Mouse (Mus musculus): ENCODE results near the gene Sbds. TPM values are rescaled to one million over a fixed set of nuclear protein-coding genes. Genes with fewer than 3 reads are reported as not detected.

The Sbds gene
- polyA plus RNA-seq, 1 experiment from 2014 or later, result 60.3 TPM

- Histone ChIP-seq H3K9me3 (ENCODE audit: control insufficient read depth, low read length) (peaks cover 5% of the 10 kb centered on the region; the same call in 1 of the 2 replicates), H3K36me3 (ENCODE audit: control insufficient read depth, insufficient read depth) (peaks cover 2% of the 10 kb centered on the region; the same call in 1 of the 2 replicates), H3K4me1 (replicated peaks; ENCODE audit: control insufficient read depth, insufficient read depth, low read length) (peaks cover 7% of the 10 kb centered on the region), H3K9ac (replicated peaks; ENCODE audit: low read depth, low read length) (no peak within 1 kb of the TSS), H3K27me3 (replicated peaks; ENCODE audit: control insufficient read depth, insufficient read depth, low read length) (no peaks in the 10 kb centered on the region), H3K27ac (ENCODE audit: low read length) (no peak within 1 kb of the TSS), H3K4me3 (replicated peaks; ENCODE audit: low read length) (no peak within 1 kb of the TSS), H3K4me2 (ENCODE audit: low read length) (no peak within 1 kb of the TSS)
- ATAC-seq, result no peak
- WGBS, result 86% methylated on average over 7 of the region's 7 CpGs
Measured at GRCm38 (mm10) chr5:130216781-130217180, 38.5 kb downstream of the Sbds start, which contains the start of gene Tmem248. Tmem248 (plus strand) TSS chr5:130217081.

GRCm38 (mm10) chr5:130212956-130213355 lies 42.4 kb downstream of the Sbds start:
- no peak overlapping the region for H3K27ac ChIP-seq (ENCODE audit: low read length)
- H3K9me3 ChIP-seq (ENCODE audit: control insufficient read depth, low read length), result peaks cover 3% of the 10 kb centered on the region; the same call in 1 of the 2 replicates
- H3K4me2 ChIP-seq (ENCODE audit: low read length), result no peak overlapping the region
- peaks cover 20% of the 10 kb centered on the region for H3K36me3 ChIP-seq (ENCODE audit: control insufficient read depth, insufficient read depth)
- ATAC-seq, result no peak
- H3K9ac ChIP-seq (replicated peaks; ENCODE audit: low read depth, low read length), result no peak overlapping the region
- no peaks in the 10 kb centered on the region for H3K4me1 ChIP-seq (replicated peaks; ENCODE audit: control insufficient read depth, insufficient read depth, low read length)
- no peaks in the 10 kb centered on the region for H3K27me3 ChIP-seq (replicated peaks; ENCODE audit: control insufficient read depth, insufficient read depth, low read length)
- WGBS, result 86% methylated on average over 11 of the region's 11 CpGs
- H3K4me3 ChIP-seq (replicated peaks; ENCODE audit: low read length), result no peak overlapping the region

GRCm38 (mm10) chr5:130207299-130207698 lies 48.0 kb downstream of the Sbds start:
- H3K9ac ChIP-seq (replicated peaks; ENCODE audit: low read depth, low read length), result no peak overlapping the region
- no peaks in the 10 kb centered on the region for H3K27me3 ChIP-seq (replicated peaks; ENCODE audit: control insufficient read depth, insufficient read depth, low read length)
- no peaks in the 10 kb centered on the region for H3K4me1 ChIP-seq (replicated peaks; ENCODE audit: control insufficient read depth, insufficient read depth, low read length)
- H3K9me3 ChIP-seq (ENCODE audit: control insufficient read depth, low read length), result no peaks in the 10 kb centered on the region
- H3K27ac ChIP-seq (ENCODE audit: low read length), result no peak overlapping the region
- no peak for ATAC-seq
- 93% methylated on average over 4 of the region's 4 CpGs for WGBS
- H3K4me2 ChIP-seq (ENCODE audit: low read length), result no peak overlapping the region
- H3K4me3 ChIP-seq (replicated peaks; ENCODE audit: low read length), result no peak overlapping the region
- peaks cover 25% of the 10 kb centered on the region for H3K36me3 ChIP-seq (ENCODE audit: control insufficient read depth, insufficient read depth)

GRCm38 (mm10) chr5:130205441-130206023 lies 49.8 kb downstream of the Sbds start:
- Histone ChIP-seq H3K4me3 (replicated peaks; ENCODE audit: low read length) (no peak overlapping the region), H3K9ac (replicated peaks; ENCODE audit: low read depth, low read length) (no peak overlapping the region), H3K4me1 (replicated peaks; ENCODE audit: control insufficient read depth, insufficient read depth, low read length) (no peaks in the 10 kb centered on the region), H3K27ac (ENCODE audit: low read length) (no peak overlapping the region), H3K9me3 (ENCODE audit: control insufficient read depth, low read length) (no peaks in the 10 kb centered on the region), H3K27me3 (replicated peaks; ENCODE audit: control insufficient read depth, insufficient read depth, low read length) (no peaks in the 10 kb centered on the region), H3K36me3 (ENCODE audit: control insufficient read depth, insufficient read depth) (peaks cover 22% of the 10 kb centered on the region), H3K4me2 (ENCODE audit: low read length) (no peak overlapping the region)
- 95% methylated on average over 3 of the region's 3 CpGs for WGBS
- ATAC-seq, result no peak

- Histone ChIP-seq H3K9me3 (ENCODE audit: control insufficient read depth, low read length) (no peaks in the 10 kb centered on the region), H3K4me1 (replicated peaks; ENCODE audit: control insufficient read depth, insufficient read depth, low read length) (no peaks in the 10 kb centered on the region), H3K36me3 (ENCODE audit: control insufficient read depth, insufficient read depth) (peaks cover 17% of the 10 kb centered on the region), H3K4me3 (replicated peaks; ENCODE audit: low read length) (no peak overlapping the region), H3K27ac (ENCODE audit: low read length) (no peak overlapping the region), H3K9ac (replicated peaks; ENCODE audit: low read depth, low read length) (no peak overlapping the region), H3K27me3 (replicated peaks; ENCODE audit: control insufficient read depth, insufficient read depth, low read length) (no peaks in the 10 kb centered on the region), H3K4me2 (ENCODE audit: low read length) (no peak overlapping the region)
- no peak for ATAC-seq
- WGBS, result 84% methylated on average over 6 of the region's 6 CpGs
Measured at GRCm38 (mm10) chr5:130204560-130204959, 50.8 kb downstream of the Sbds start.

- Histone ChIP-seq H3K4me2 (ENCODE audit: low read length) (no peak overlapping the region), H3K9ac (replicated peaks; ENCODE audit: low read depth, low read length) (no peak overlapping the region), H3K27me3 (replicated peaks; ENCODE audit: control insufficient read depth, insufficient read depth, low read length) (no peaks in the 10 kb centered on the region), H3K36me3 (ENCODE audit: control insufficient read depth, insufficient read depth) (peaks cover 16% of the 10 kb centered on the region), H3K9me3 (ENCODE audit: control insufficient read depth, low read length) (no peaks in the 10 kb centered on the region), H3K4me3 (replicated peaks; ENCODE audit: low read length) (no peak overlapping the region), H3K27ac (ENCODE audit: low read length) (no peak overlapping the region), H3K4me1 (replicated peaks; ENCODE audit: control insufficient read depth, insufficient read depth, low read length) (no peaks in the 10 kb centered on the region)
- 84% methylated on average over 4 of the region's 4 CpGs for whole genome bisulfite sequencing
- no peak for ATAC-seq
Measured at GRCm38 (mm10) chr5:130203948-130204347, 51.4 kb downstream of the Sbds start.

GRCm38 (mm10) chr5:130200233-130201029 lies 54.9 kb downstream of the Sbds start:
- H3K4me1 ChIP-seq (replicated peaks; ENCODE audit: control insufficient read depth, insufficient read depth, low read length), result no peaks in the 10 kb centered on the region
- H3K27ac ChIP-seq (ENCODE audit: low read length), result no peak overlapping the region
- H3K27me3 ChIP-seq (replicated peaks; ENCODE audit: control insufficient read depth, insufficient read depth, low read length), result no peaks in the 10 kb centered on the region
- peaks cover 14% of the 10 kb centered on the region for H3K36me3 ChIP-seq (ENCODE audit: control insufficient read depth, insufficient read depth)
- no peak overlapping the region for H3K4me3 ChIP-seq (replicated peaks; ENCODE audit: low read length)
- H3K4me2 ChIP-seq (ENCODE audit: low read length), result no peak overlapping the region
- no peak for ATAC-seq
- WGBS, result 92% methylated on average over 10 of the region's 10 CpGs
- no peaks in the 10 kb centered on the region for H3K9me3 ChIP-seq (ENCODE audit: control insufficient read depth, low read length)
- no peak overlapping the region for H3K9ac ChIP-seq (replicated peaks; ENCODE audit: low read depth, low read length)

- no peak for ATAC-seq
- 94% methylated on average over 7 of the region's 7 CpGs for WGBS
- H3K4me1 ChIP-seq (replicated peaks; ENCODE audit: control insufficient read depth, insufficient read depth, low read length), result no peaks in the 10 kb centered on the region
- no peak overlapping the region for H3K4me2 ChIP-seq (ENCODE audit: low read length)
- H3K4me3 ChIP-seq (replicated peaks; ENCODE audit: low read length), result no peak overlapping the region
- no peak overlapping the region for H3K27ac ChIP-seq (ENCODE audit: low read length)
- no peaks in the 10 kb centered on the region for H3K27me3 ChIP-seq (replicated peaks; ENCODE audit: control insufficient read depth, insufficient read depth, low read length)
- H3K36me3 ChIP-seq (ENCODE audit: control insufficient read depth, insufficient read depth), result peaks cover 20% of the 10 kb centered on the region
- no peak overlapping the region for H3K9ac ChIP-seq (replicated peaks; ENCODE audit: low read depth, low read length)
- H3K9me3 ChIP-seq (ENCODE audit: control insufficient read depth, low read length), result no peaks in the 10 kb centered on the region
Measured at GRCm38 (mm10) chr5:130197981-130198380, 57.3 kb downstream of the Sbds start.

- peaks cover 20% of the 10 kb centered on the region for H3K36me3 ChIP-seq (ENCODE audit: control insufficient read depth, insufficient read depth)
- no peak overlapping the region for H3K27ac ChIP-seq (ENCODE audit: low read length)
- no peak overlapping the region for H3K9ac ChIP-seq (replicated peaks; ENCODE audit: low read depth, low read length)
- WGBS, result 92% methylated on average over 3 of the region's 3 CpGs
- no peak for ATAC-seq
- no peaks in the 10 kb centered on the region for H3K27me3 ChIP-seq (replicated peaks; ENCODE audit: control insufficient read depth, insufficient read depth, low read length)
- H3K4me3 ChIP-seq (replicated peaks; ENCODE audit: low read length), result no peak overlapping the region
- no peaks in the 10 kb centered on the region for H3K4me1 ChIP-seq (replicated peaks; ENCODE audit: control insufficient read depth, insufficient read depth, low read length)
- H3K4me2 ChIP-seq (ENCODE audit: low read length), result no peak overlapping the region
- H3K9me3 ChIP-seq (ENCODE audit: control insufficient read depth, low read length), result no peaks in the 10 kb centered on the region
Measured at GRCm38 (mm10) chr5:130197454-130197853, 57.9 kb downstream of the Sbds start.
